Mouse (Mus musculus) hindbrain, embryonic 11.5 days (tissue): Measurements from ENCODE around the gene Gm28230. TPM values are rescaled to one million over a fixed set of nuclear protein-coding genes. Genes with fewer than 3 reads are reported as not detected.

Experiments used
- ATAC-seq: fragments of 200-750 bp; cut with Nextera tagmentation; 2 replicates; pipeline ENCODE4 v1.8.0; 2017; ENCODE audit warnings: mild to moderate bottlenecking, moderate TSS enrichment, moderate library complexity; ENCODE audit not compliant: low FRiP score
- DNase-seq: peaks from one replicate; pipeline ENCODE4 v3.0.0-alpha.2; 2015; ENCODE audit warnings: low spot score
- H3K27ac ChIP-seq: fragments of 300-500 bp; sonication (generic); 2 replicates; pipeline ENCODE4 v1.5.1; 2014; ENCODE audit warnings: mild to moderate bottlenecking, low read depth, low read length
- H3K27me3 ChIP-seq: fragments of 300-500 bp; sonication (generic); 2 replicates; pipeline ENCODE4 v1.6.1; 2014; ENCODE audit warnings: mild to moderate bottlenecking, low read length, moderate library complexity, mixed read lengths; ENCODE audit not compliant: control insufficient read depth, insufficient read depth
- H3K36me3 ChIP-seq: fragments of 300-500 bp; sonication (generic); 2 replicates; pipeline ENCODE4 v1.6.1; 2014; ENCODE audit warnings: mild to moderate bottlenecking, low read length, moderate library complexity, mixed read lengths; ENCODE audit not compliant: control insufficient read depth, insufficient read depth
- H3K4me1 ChIP-seq: fragments of 300-500 bp; sonication (generic); replicated peaks from 2 replicates; pipeline ENCODE4 v1.6.1; 2014; ENCODE audit warnings: low read length, mixed read lengths; ENCODE audit not compliant: control insufficient read depth, insufficient read depth
- H3K4me2 ChIP-seq: fragments of 300-500 bp; sonication (generic); replicated peaks from 2 replicates; pipeline ENCODE4 v1.6.1; 2014; ENCODE audit warnings: mild to moderate bottlenecking, low read depth, low read length
- H3K4me3 ChIP-seq: fragments of 300-500 bp; sonication (generic); 2 replicates; pipeline ENCODE4 v1.5.1; 2014; ENCODE audit warnings: low read depth, low read length
- H3K9ac ChIP-seq: fragments of 300-500 bp; sonication (generic); 2 replicates; pipeline ENCODE4 v1.6.1; 2014; ENCODE audit warnings: low read depth, low read length
- H3K9me3 ChIP-seq: fragments of 300-500 bp; sonication (generic); 2 replicates; pipeline ENCODE4 v1.6.1; 2016; ENCODE audit warnings: low read length; ENCODE audit not compliant: control insufficient read depth
- WGBS: fragments of 180-500 bp; shearing (Covaris S2); extraction: QIAGEN DNeasy Blood & Tissue Kit; methylation state at CpG from one replicate; pipeline ENCODE4 v1.1.7; 2014; 5-methylcytosine and 5-hydroxymethylcytosine counted together
- polyA plus RNA-seq: library from polyadenylated mRNA; unstranded; fragments of >200 nt; fragmentation: Nextera tagmentation; extraction: Ambion mirVana; gene quantifications from 2 replicates; pipeline ENCODE4 v1.2.1, GENCODE M21; 2014

Gm28230 gene
- polyA plus RNA-seq, 1 experiment from 2014 or later: 0.73 TPM

DNA sequence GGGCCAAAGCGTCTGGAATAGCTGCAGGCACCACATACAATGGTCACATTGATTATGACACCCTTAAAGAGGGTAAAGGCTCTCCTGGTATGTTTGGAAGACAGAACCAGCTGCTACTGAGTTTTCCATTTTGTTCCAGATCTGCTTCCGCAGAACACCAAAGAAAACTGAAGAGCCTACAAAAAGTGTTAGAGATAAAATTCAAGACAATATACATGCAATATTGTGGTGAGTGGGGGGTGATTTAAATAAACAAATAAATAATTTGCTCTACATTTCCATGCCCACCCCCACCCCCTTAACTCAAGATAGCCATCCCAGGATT is 12.9 kb downstream of the Gm28230 start:
- Histone ChIP-seq H3K9ac (peak overlapping the region; percentile 76), H3K27me3 (peaks cover 74% of the 10 kb centered on the region), H3K27ac (peak overlapping the region; percentile 95), H3K9me3 (no peaks in the 10 kb centered on the region), H3K4me3 (peak overlapping the region; percentile 48), H3K4me1 (no peaks in the 10 kb centered on the region), H3K4me2 (peak overlapping the region; percentile 54), H3K36me3 (no peaks in the 10 kb centered on the region)
- 10% methylated on average over 2 of the region's 2 CpGs for WGBS
- DNase-seq: no peak
- no peak for ATAC-seq

DNA sequence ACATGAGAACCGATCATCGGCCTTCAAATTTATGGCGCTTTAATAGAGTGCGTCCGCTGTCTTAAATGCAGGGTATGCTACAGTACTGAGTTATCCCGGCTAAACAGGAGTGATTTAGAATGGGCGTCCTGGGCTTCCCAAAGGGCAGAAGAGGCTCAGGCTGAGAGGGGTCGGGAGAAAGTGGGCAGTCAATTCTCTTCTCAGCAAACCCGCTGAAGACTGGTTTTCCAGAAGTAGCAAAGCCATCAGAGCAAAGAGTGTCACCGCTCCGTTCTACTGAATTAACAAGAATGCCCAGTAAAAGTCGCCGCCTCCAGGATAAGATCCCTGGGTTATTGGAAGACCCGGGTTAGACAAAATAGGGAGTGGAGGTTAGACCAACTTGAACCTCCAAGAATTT is 13.3 kb downstream of the Gm28230 start:
- H3K27ac ChIP-seq: peak overlapping the region; percentile 95
- ATAC-seq (0 out of 2 replicates have a peak, but pooled peaks have one; percentile 13), DNase-seq (peak; percentile 58)
- H3K27me3 ChIP-seq: peaks cover 74% of the 10 kb centered on the region
- H3K9ac ChIP-seq: peak overlapping the region; percentile 76
- WGBS: 1% methylated on average over 14 of the region's 14 CpGs
- H3K36me3 ChIP-seq: no peaks in the 10 kb centered on the region
- H3K4me1 ChIP-seq: no peaks in the 10 kb centered on the region
- peak overlapping the region; percentile 54 for H3K4me2 ChIP-seq
- no peaks in the 10 kb centered on the region for H3K9me3 ChIP-seq
- H3K4me3 ChIP-seq: peak overlapping the region; percentile 48

DNA sequence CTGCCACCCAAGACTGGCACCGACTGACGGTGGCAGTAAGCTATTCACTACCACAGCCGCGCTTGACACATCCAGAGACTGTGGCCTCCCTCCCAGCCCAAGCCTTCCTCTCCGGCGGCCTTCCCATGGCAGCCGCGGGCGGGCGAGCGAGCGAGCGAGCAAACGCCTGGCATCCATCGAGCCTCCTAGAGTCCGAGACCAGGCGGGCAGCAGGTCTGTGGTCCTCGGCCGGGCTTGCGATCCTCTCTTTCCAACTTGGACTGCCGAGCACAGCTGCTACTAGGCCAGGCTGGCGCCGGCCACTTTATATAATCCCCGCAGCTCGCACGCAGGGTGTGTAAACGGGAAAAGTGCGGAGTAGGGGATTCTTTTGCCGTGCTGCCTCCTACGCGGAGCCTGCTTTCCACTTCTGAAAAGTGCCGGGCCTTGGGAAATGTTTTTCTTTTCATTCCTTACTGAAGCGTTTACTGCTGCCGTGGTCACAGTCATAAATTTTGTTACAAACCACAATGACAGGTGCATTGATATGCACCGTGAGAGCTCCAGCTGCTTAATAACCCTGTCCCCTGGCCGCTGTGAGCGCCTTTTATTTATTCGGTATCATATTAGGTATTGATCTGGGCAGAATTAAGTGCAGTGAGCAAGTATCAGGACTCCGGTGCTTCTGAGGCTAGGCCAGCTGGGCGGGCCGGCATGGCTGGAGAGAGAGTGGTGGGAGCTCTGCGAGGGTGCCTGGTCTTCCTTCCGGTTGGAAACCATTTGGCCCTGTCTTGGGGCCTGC is 14.0 kb downstream of the Gm28230 start:
- Histone ChIP-seq H3K27me3 (peaks cover 72% of the 10 kb centered on the region), H3K4me2 (peak overlapping the region; percentile 54), H3K4me3 (peak overlapping the region; percentile 48), H3K9ac (peak overlapping the region; percentile 76), H3K27ac (peak overlapping the region; percentile 95), H3K9me3 (no peaks in the 10 kb centered on the region), H3K36me3 (no peaks in the 10 kb centered on the region), H3K4me1 (no peaks in the 10 kb centered on the region)
- peak; percentile 69 for DNase-seq
- ATAC-seq: 0 out of 2 replicates have a peak, but pooled peaks have one; percentile 31
- WGBS: under 1% methylated on average over 43 of the region's 43 CpGs

DNA sequence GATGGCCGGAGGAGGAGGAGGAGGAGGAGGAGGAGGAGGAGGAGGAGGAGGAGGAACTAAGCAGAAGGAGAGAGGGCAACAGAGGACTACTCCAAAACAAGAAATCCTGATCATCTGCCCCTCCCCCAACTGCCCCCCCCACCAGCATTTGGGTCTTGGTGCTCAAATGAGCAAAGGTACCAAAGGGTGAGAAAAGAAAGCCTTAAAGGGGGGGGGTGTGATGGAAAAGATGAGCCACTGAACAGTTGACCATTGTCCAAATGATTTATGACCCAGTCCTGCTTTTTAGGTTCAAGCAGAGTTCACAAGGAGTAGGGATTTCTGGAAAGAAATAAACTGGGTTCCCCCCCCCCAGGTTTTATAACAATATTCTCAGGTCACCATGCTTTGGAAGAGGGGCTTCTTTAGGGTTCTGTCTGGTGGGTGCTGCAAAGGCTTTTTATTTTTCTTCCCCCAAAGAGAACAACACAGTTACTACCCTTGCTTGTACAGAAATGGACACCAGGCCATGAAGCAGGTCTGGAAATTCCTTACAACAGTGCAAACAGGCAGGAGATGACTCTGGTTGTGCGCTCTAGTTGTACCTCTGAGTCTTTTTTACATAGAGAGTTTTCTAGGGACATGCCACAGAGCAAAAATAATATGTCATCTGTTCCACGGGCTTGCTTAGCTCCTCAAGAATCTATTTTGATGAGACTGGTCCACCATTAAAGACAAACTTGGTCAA is 14.9 kb downstream of the Gm28230 start:
- Histone ChIP-seq H3K9ac (no peak overlapping the region), H3K27ac (peak overlapping the region; percentile 95), H3K4me2 (peak overlapping the region; percentile 54; the same call in 1 of the 2 replicates), H3K4me1 (no peaks in the 10 kb centered on the region), H3K36me3 (no peaks in the 10 kb centered on the region), H3K27me3 (peaks cover 72% of the 10 kb centered on the region), H3K9me3 (no peaks in the 10 kb centered on the region), H3K4me3 (no peak overlapping the region)
- WGBS: 20% methylated on average over 2 of the region's 3 CpGs
- DNase-seq: peak; percentile 56
- no peak for ATAC-seq

DNA sequence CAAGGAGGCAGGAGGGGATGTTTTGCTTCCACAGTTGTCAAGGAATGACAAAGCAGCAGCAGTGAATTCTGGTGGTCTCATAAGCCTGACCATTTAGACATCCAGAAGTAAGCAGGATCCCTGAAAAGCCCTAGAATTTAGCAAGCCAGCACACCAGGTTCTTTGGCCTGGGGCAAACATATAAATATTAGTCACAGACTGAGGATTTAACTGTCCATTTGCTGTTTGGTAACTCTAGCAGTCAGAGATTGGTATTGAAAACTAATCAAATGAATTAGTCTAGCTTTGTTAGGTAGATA is 15.4 kb downstream of the Gm28230 start:
- H3K4me1 ChIP-seq: no peaks in the 10 kb centered on the region
- DNase-seq (no peak), ATAC-seq (no peak)
- H3K27ac ChIP-seq: no peak overlapping the region
- no peaks in the 10 kb centered on the region for H3K36me3 ChIP-seq
- H3K27me3 ChIP-seq: peaks cover 74% of the 10 kb centered on the region
- no peak overlapping the region for H3K4me2 ChIP-seq
- no peak overlapping the region for H3K9ac ChIP-seq
- H3K4me3 ChIP-seq: no peak overlapping the region
- H3K9me3 ChIP-seq: no peaks in the 10 kb centered on the region

DNA sequence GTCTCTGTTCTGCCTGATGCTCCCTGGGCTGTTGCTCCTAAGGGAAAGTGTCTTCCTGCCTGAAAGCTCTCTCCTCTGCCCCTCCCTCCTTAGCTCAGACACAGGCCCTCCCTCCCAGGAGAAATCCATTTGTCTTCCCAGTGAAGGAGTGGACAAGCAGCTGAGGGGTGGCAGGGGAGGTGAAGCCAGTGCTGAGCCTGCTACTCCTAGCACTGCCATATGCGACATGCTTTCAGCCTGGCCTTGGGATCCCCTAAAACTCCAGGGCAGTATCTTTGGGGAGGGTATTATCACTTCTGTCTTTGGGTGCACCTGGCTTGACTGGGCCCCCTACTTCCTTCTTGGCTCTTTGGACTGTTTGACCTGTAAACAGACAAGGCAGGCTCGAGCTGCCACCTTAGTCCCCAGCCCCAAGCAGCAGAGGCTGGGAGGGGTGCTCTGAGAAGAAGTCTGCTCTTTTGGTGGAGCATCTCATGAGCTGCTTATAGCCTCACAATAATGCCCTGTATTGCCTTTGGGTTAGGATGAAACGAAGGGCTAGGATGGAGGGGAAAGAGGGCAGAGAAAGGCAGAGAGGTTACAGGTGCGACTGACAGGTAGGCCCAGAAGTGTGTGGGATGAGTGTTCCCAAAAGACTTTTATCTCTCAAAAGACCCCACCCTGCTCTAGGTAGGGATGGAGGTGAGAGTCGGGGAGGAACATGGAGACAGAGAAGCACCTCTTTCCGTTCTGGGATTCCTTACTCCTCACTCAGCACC is 19.2 kb downstream of the Gm28230 start:
- peak overlapping the region; percentile 85 for H3K9ac ChIP-seq
- H3K27ac ChIP-seq: peak overlapping the region; percentile 85
- peak overlapping the region; percentile 64 for H3K4me2 ChIP-seq
- under 1% methylated on average over 6 of the region's 6 CpGs for WGBS
- ATAC-seq (peak; percentile 62), DNase-seq (peak; percentile 67)
- no peaks in the 10 kb centered on the region for H3K9me3 ChIP-seq
- H3K4me3 ChIP-seq: peak overlapping the region; percentile 55
- H3K4me1 ChIP-seq: no peaks in the 10 kb centered on the region; the same call in 1 of the 2 replicates
- no peaks in the 10 kb centered on the region for H3K36me3 ChIP-seq
- peaks cover 69% of the 10 kb centered on the region for H3K27me3 ChIP-seq

DNA sequence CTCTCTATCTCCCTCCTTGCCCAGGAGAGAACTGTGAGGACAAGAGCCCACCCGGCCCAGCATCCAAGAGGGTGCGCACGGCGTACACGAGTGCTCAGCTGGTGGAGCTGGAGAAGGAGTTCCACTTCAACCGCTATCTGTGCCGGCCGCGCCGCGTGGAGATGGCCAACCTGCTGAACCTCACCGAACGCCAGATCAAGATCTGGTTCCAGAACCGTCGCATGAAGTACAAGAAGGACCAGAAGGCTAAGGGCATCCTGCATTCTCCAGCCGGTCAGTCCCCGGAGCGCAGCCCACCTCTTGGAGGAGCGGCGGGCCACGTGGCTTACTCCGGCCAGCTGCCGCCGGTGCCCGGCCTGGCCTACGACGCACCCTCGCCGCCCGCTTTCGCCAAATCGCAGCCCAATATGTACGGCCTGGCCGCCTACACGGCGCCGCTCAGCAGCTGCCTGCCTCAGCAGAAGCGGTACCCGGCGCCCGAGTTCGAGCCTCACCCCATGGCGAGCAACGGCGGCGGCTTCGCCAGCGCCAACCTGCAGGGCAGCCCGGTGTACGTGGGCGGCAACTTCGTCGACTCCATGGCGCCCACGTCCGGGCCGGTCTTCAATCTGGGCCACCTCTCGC is 19.9 kb downstream of the Gm28230 start:
- Histone ChIP-seq H3K4me3 (peak overlapping the region; percentile 55), H3K9ac (peak overlapping the region; percentile 85), H3K27ac (peak overlapping the region; percentile 85), H3K27me3 (peaks cover 69% of the 10 kb centered on the region), H3K9me3 (no peaks in the 10 kb centered on the region), H3K4me1 (no peaks in the 10 kb centered on the region; the same call in 1 of the 2 replicates), H3K36me3 (no peaks in the 10 kb centered on the region), H3K4me2 (peak overlapping the region; percentile 64)
- WGBS: under 1% methylated on average over 58 of the region's 58 CpGs
- DNase-seq: peak; percentile 72
- no peak for ATAC-seq

DNA sequence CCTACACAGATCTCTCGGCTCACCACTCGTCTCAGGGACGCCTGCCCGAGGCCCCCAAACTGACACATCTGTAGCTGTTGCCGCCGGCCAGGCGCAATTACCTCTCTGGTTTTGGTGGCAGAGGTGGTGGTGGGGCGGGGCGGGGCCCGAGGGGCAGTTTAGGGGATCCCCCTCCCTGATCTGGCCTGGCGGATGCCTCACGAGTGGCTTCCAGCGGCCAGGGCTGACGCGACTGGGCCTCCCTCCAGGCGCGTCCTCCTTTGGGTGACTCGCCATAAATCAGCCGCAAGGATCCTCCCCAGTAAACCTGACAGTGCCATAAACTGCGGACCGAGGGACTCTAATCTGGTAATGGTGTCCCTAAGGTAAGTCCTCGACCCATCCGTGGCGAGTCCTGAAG is 20.5 kb downstream of the Gm28230 start:
- under 1% methylated on average over 24 of the region's 24 CpGs for WGBS
- no peaks in the 10 kb centered on the region for H3K9me3 ChIP-seq
- ATAC-seq: no peak
- no peaks in the 10 kb centered on the region; the same call in 1 of the 2 replicates for H3K4me1 ChIP-seq
- DNase-seq: no peak
- peaks cover 73% of the 10 kb centered on the region for H3K27me3 ChIP-seq
- H3K27ac ChIP-seq: peak overlapping the region; percentile 85
- H3K9ac ChIP-seq: peak overlapping the region; percentile 85
- H3K4me2 ChIP-seq: peak overlapping the region; percentile 64
- H3K36me3 ChIP-seq: no peaks in the 10 kb centered on the region
- H3K4me3 ChIP-seq: peak overlapping the region; percentile 55
